Mouse (Mus musculus): ENCODE measurements around the gene Flot2. TPM values are rescaled to one million over a fixed set of nuclear protein-coding genes. Genes with fewer than 3 reads are reported as not detected.
A peak's percentile ranks its signal among the peaks of the same experiment; 100 is the strongest.
"Not testable (repeated sequence)": the region's sequence is repeated elsewhere in the genome, so short reads cannot be mapped to it uniquely, and the experiment has no call there.

Gene Flot2
- polyA plus RNA-seq, 1 experiment from 2014 or later: 56.1 TPM

DNA sequence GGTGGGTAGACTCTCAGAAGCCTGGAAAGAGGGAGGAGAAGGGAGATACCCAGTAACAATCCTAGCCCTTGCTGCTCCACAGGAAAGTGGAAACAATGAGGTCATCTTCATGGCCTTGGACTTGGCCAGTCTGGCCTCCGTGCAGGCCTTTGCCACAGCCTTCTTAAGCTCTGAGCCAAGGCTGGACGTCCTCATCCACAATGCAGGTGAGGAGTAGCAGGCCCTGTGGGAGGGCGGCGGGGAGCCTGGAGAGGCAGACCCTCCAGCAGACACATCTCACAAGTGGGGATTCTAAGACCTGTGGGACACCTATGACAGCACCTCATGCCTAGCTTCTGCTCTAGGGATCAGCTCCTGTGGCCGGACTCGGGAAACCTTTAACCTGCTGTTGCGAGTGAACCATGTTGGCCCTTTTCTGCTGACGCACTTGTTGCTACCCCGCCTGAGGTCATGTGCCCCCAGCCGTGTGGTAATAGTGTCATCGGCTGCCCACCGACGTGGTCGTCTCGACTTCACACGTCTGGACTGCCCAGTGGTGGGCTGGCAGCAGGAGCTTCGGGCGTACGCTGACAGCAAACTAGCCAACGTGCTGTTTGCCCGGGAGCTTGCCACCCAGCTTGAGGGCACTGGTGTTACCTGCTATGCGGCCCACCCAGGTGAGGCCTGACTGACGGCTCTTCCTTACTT lies 3.7 kb upstream of the Flot2 start:
- ATAC-seq (ENCODE audit: insufficient number of reproducible peaks, low FRiP score, low TSS enrichment, low read depth): no peak

DNA sequence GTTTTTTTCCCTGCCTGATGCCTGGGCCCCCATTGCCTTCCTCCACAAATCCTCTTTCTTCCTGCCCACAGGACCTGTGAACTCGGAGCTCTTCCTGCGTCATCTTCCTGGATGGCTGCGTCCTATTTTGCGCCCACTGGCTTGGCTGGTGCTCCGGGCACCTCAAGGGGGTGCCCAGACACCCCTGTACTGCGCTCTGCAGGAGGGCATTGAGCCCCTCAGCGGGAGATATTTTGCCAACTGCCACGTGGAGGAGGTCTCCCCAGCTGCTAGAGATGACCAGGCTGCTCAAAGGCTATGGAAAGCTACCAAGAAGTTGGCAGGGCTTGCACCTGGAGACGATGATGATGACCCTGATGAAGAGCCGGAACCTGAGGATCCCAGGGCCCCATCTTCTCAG lies 940 bp upstream of the Flot2 start:
- H3K4me2 ChIP-seq: no peak overlapping the region
- no peaks in the 10 kb centered on the region for H3K9me3 ChIP-seq
- ATAC-seq (ENCODE audit: insufficient number of reproducible peaks, low FRiP score, low TSS enrichment, low read depth): no peak
- no peak overlapping the region for H3K9ac ChIP-seq
- no peak overlapping the region for H3K4me3 ChIP-seq
- WGBS: 79% methylated on average over 10 of the region's 10 CpGs
- H3K27me3 ChIP-seq: no peaks in the 10 kb centered on the region
- peaks cover 50% of the 10 kb centered on the region for H3K4me1 ChIP-seq
- no peak overlapping the region for H3K27ac ChIP-seq
- peaks cover 6% of the 10 kb centered on the region; the same call in 1 of the 2 replicates for H3K36me3 ChIP-seq

More for the DNA sequence above, 3.7 kb upstream of the Flot2 start:
- WGBS: 94% methylated on average over 23 of the region's 23 CpGs
- Histone ChIP-seq H3K27ac (no peak overlapping the region), H3K4me2 (no peak overlapping the region), H3K9me3 (no peaks in the 10 kb centered on the region), H3K4me1 (peaks cover 51% of the 10 kb centered on the region), H3K9ac (no peak overlapping the region), H3K27me3 (no peaks in the 10 kb centered on the region), H3K4me3 (no peak overlapping the region), H3K36me3 (peaks cover 14% of the 10 kb centered on the region)

- Histone ChIP-seq H3K27me3 (no peaks in the 10 kb centered on the region), H3K4me2 (no peak overlapping the region), H3K27ac (no peak overlapping the region), H3K36me3 (peaks cover 8% of the 10 kb centered on the region; the same call in 1 of the 2 replicates), H3K4me1 (peaks cover 39% of the 10 kb centered on the region), H3K4me3 (no peak overlapping the region), H3K9me3 (no peaks in the 10 kb centered on the region), H3K9ac (no peak overlapping the region)
- no peak for ATAC-seq (ENCODE audit: insufficient number of reproducible peaks, low FRiP score, low TSS enrichment, low read depth)
- 64% methylated on average over 2 of the region's 2 CpGs for WGBS
Observed at GRCm38 (mm10) chr11:78040878-78041277, 3.1 kb downstream of the Flot2 start.

- 92% methylated on average over 4 of the region's 4 CpGs for WGBS
- H3K9ac ChIP-seq; H3K9me3 ChIP-seq; H3K36me3 ChIP-seq; H3K27ac ChIP-seq; H3K4me3 ChIP-seq; H3K4me2 ChIP-seq; H3K27me3 ChIP-seq; ATAC-seq (ENCODE audit: insufficient number of reproducible peaks, low FRiP score, low TSS enrichment, low read depth): not testable (repeated sequence)
- H3K4me1 ChIP-seq: peaks cover 30% of the 10 kb centered on the region
Observed at GRCm38 (mm10) chr11:78042290-78042870, 4.6 kb downstream of the Flot2 start.

GRCm38 (mm10) chr11:78044758-78045251 lies 7.1 kb downstream of the Flot2 start:
- no peak for ATAC-seq (ENCODE audit: insufficient number of reproducible peaks, low FRiP score, low TSS enrichment, low read depth)
- Histone ChIP-seq H3K9me3 (no peaks in the 10 kb centered on the region), H3K27ac (no peak overlapping the region), H3K4me2 (no peak overlapping the region), H3K36me3 (peaks cover 19% of the 10 kb centered on the region), H3K27me3 (no peaks in the 10 kb centered on the region), H3K9ac (no peak overlapping the region), H3K4me1 (peaks cover 8% of the 10 kb centered on the region), H3K4me3 (no peak overlapping the region)
- WGBS: 57% methylated on average over 5 of the region's 5 CpGs

DNA sequence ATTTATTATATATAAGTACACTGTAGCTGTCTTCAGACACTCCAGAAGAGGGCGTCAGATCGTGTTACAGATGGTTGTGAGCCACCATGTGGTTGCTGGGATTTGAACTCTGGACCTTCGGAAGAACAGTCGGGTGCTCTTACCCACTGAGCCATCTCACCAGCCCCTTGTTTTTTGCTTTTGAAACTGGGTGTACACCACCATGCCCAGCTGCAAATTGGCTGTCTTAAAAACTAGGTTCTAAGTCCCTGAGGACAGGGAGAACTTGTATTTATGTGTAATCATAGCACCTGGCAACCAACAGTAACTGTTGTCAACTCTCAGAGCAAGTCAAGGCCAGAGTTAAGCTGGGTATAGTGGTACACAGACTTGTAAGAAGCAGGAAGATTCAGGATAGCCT lies 10.9 kb downstream of the Flot2 start:
- not testable (repeated sequence) for H3K4me2 ChIP-seq; H3K4me3 ChIP-seq; H3K27me3 ChIP-seq; ATAC-seq (ENCODE audit: insufficient number of reproducible peaks, low FRiP score, low TSS enrichment, low read depth); H3K27ac ChIP-seq; H3K4me1 ChIP-seq; H3K9ac ChIP-seq; H3K9me3 ChIP-seq
- H3K36me3 ChIP-seq: peaks cover 41% of the 10 kb centered on the region
- WGBS: 84% methylated on average over 2 of the region's 4 CpGs

DNA sequence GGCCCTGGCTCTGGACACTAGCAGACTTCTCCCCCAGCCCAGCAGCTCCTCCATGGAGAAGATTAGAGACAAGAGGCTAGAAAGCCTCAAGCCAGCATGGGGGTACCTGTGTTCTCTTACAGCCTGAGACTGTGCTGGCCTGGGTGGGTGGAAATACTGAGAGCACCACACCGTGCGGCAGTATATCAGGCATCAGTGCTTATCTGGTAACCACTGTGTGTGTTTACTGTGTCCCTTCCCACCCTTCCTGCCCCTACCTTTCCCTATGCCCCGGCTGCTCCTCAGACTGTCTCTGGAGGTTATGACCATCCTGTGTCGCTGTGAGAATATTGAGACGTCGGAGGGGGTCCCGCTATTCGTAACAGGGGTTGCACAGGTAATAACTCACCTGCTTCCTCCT lies 15.3 kb downstream of the Flot2 start:
- H3K9ac ChIP-seq: no peak overlapping the region
- no peak for ATAC-seq (ENCODE audit: insufficient number of reproducible peaks, low FRiP score, low TSS enrichment, low read depth)
- H3K4me2 ChIP-seq: no peak overlapping the region
- H3K4me3 ChIP-seq: no peak overlapping the region
- H3K9me3 ChIP-seq: no peaks in the 10 kb centered on the region
- WGBS: 93% methylated on average over 8 of the region's 8 CpGs
- H3K27ac ChIP-seq: no peak overlapping the region
- no peaks in the 10 kb centered on the region for H3K27me3 ChIP-seq
- no peaks in the 10 kb centered on the region for H3K4me1 ChIP-seq
- peaks cover 77% of the 10 kb centered on the region for H3K36me3 ChIP-seq

DNA sequence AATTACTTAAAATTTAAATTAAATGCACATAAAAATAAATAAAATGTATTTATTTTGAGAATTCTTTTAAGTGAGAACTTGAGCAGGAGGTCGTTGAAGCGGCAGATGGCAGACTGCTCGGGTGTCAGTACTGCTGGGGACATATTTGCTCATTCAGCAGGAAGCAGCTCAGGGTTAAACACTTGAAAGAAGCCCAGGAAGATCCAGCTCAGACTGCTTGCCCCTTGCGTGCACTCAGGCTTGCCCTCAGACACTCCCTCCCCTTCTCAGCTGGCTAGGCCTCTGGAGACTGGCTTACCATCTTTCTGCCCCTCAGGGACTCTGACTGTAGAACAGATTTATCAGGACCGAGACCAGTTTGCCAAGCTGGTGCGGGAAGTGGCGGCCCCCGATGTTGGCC lies 19.2 kb downstream of the Flot2 start:
- no peak overlapping the region for H3K9ac ChIP-seq
- H3K9me3 ChIP-seq: no peaks in the 10 kb centered on the region
- no peak overlapping the region for H3K4me2 ChIP-seq
- no peak overlapping the region for H3K27ac ChIP-seq
- no peak for ATAC-seq (ENCODE audit: insufficient number of reproducible peaks, low FRiP score, low TSS enrichment, low read depth)
- H3K27me3 ChIP-seq: no peaks in the 10 kb centered on the region
- 86% methylated on average over 8 of the region's 8 CpGs for WGBS
- H3K4me3 ChIP-seq: no peak overlapping the region
- H3K36me3 ChIP-seq: peaks cover 66% of the 10 kb centered on the region
- H3K4me1 ChIP-seq: 0 out of 2 replicates have a peak, but pooled peaks cover 6% of the 10 kb centered on the region

DNA sequence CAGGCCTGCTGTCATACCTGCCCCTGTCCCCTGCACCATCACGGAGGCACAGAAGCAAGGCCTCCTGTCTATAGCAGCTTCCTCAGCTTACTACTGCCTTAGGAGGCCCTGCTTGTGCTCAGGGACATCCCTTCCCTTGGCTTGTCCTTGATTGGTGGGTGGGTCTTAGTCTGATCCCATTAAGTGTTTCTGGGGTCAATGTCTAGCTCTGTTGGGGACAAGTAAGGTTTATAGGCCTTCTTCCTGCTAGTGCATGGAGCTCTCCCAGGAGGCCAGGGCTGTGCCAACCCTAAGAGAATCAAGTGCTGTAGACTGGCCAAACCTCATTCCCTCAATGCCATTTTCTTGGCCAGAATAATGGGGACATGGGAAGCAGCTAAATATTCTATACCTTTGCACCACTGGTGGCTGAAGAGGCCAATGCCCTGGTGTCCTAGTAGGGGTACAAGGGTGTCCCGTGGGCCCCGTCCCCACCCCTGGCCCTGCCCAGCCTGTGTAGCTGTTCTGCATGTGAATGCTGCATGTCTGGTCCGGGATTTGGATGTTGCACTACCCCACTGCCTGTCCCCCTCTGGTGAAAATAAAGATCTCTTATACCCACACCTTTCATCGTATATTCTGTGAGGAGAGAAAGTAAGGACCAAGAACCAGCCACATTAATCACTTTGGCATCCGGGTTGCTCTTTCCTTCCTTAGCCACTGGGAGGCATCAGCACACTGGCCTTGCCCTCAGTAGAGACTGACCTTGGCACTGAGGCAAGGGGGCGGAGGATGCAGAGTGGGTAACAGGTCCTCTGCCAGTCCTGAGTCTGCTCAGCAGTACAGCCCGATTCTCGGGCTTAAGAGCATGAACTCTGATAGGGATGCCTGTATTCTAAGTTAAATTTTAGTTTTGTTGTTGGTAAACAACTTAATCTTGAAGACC lies 22.4 kb downstream of the Flot2 start:
- WGBS: 51% methylated on average over 9 of the region's 9 CpGs

DNA sequence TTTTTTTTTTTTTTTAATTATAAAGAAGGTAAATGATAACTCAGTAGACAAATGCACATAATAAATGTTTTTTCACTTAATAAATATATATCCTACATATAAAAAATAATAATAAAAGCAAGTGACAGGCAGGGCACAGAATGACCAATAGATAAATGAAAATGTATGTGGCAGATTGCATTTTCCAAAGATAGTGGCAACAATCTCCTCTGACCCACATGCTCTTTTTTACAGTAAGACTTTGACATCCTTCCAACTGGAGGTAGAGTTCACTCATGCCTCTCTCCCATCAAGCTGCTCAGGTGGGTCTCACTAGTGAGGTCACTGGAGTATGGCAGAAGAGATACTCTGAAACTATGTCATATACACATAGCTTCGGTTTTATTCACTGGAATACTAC lies 24.8 kb downstream of the Flot2 start:
- H3K4me3 ChIP-seq: no peak overlapping the region
- H3K4me1 ChIP-seq: 0 out of 2 replicates have a peak, but pooled peaks cover 6% of the 10 kb centered on the region
- ATAC-seq (ENCODE audit: insufficient number of reproducible peaks, low FRiP score, low TSS enrichment, low read depth): no peak
- no peaks in the 10 kb centered on the region for H3K9me3 ChIP-seq
- 68% methylated on average over 1 of the region's 1 CpGs for WGBS
- no peak overlapping the region for H3K27ac ChIP-seq
- H3K9ac ChIP-seq: no peak overlapping the region
- H3K36me3 ChIP-seq: peaks cover 24% of the 10 kb centered on the region
- no peaks in the 10 kb centered on the region for H3K27me3 ChIP-seq
- H3K4me2 ChIP-seq: no peak overlapping the region

More for the DNA sequence above, 22.4 kb downstream of the Flot2 start:
- Histone ChIP-seq H3K4me3 (no peak overlapping the region), H3K36me3 (peaks cover 44% of the 10 kb centered on the region), H3K9ac (no peak overlapping the region), H3K9me3 (no peaks in the 10 kb centered on the region), H3K27ac (no peak overlapping the region), H3K4me2 (no peak overlapping the region), H3K4me1 (0 out of 2 replicates have a peak, but pooled peaks cover 6% of the 10 kb centered on the region), H3K27me3 (no peaks in the 10 kb centered on the region)
- 0 out of 2 replicates have a peak, but pooled peaks have one; percentile 53 for ATAC-seq (ENCODE audit: insufficient number of reproducible peaks, low FRiP score, low TSS enrichment, low read depth)

DNA sequence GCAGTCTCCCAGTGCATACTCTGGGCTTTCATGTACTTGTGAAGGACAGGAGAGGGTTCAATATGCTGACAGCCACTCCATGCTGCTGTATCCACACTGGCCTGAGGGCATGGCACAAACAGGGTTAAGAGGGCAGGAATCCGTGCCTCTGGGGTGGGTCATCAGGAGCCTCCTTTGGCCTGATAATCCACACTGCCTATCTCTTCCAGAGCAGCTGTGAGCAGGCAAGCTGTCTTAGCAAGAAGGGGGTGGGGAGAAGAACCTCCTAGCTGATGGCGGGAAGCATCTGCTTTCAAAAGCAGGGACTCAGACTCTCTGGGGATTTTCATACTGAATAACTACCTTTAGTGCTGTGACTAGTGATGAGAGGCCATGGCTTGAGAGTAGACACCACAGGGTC lies 28.2 kb downstream of the Flot2 start:
- Histone ChIP-seq H3K4me1 (no peaks in the 10 kb centered on the region), H3K9me3 (no peaks in the 10 kb centered on the region)

More for the DNA sequence above, 28.2 kb downstream of the Flot2 start:
- Histone ChIP-seq H3K36me3 (peaks cover 3% of the 10 kb centered on the region; the same call in 1 of the 2 replicates), H3K27ac (no peak overlapping the region), H3K4me2 (no peak overlapping the region), H3K9ac (no peak overlapping the region), H3K4me3 (no peak overlapping the region), H3K27me3 (no peaks in the 10 kb centered on the region)
- WGBS: 54% methylated on average over 2 of the region's 2 CpGs
- ATAC-seq (ENCODE audit: insufficient number of reproducible peaks, low FRiP score, low TSS enrichment, low read depth): no peak

Measured in limb, embryonic 15.5 days (tissue).